In genomic region chr13:43616551-43616950, GRCm38 (mm10) we compare ENCODE assay signal across 8 mouse cellular contexts. TPM values are rescaled to one million over a fixed set of nuclear protein-coding genes. Genes with fewer than 3 reads are reported as not detected.
DNase-seq lines count a peak whose midpoint lies in the region; ATAC-seq and TF ChIP-seq lines count a peak whose summit lies in the region.

No protein-coding gene starts in this region.

- H3K9me3 ChIP-seq in kidney, embryonic 14.5 days (ENCODE audit: control insufficient read depth, low read length) = no peaks in the 10 kb centered on the region
- H3K9me3 ChIP-seq in hindbrain, postnatal 0 days (ENCODE audit: low read length) = no peaks in the 10 kb centered on the region

- no peak overlapping the region for H3ac ChIP-seq in myocyte (ENCODE audit: control insufficient read depth, insufficient read length)

- peaks cover 11% of the 10 kb centered on the region for H3K27me3 ChIP-seq in kidney, embryonic 14.5 days (ENCODE audit: control insufficient read depth, insufficient read depth, low read length)
- no peaks in the 10 kb centered on the region for H3K27me3 ChIP-seq in hindbrain, postnatal 0 days (ENCODE audit: insufficient read depth, low read length)
- peaks cover 17% of the 10 kb centered on the region for H3K27me3 ChIP-seq in myocyte (ENCODE audit: control insufficient read depth, insufficient read depth, insufficient read length)

- H3K4me2 ChIP-seq in kidney, embryonic 14.5 days (replicated peaks; ENCODE audit: low read depth, low read length) = peak overlapping the region; percentile 98
- H3K4me2 ChIP-seq in hindbrain, postnatal 0 days (ENCODE audit: low read depth, low read length) = peak overlapping the region; percentile 86
- H3K4me2 ChIP-seq in myocyte (ENCODE audit: low read depth) = peak overlapping the region; percentile 90

- H3K9ac ChIP-seq in kidney, embryonic 14.5 days (ENCODE audit: low read depth, low read length) = peak overlapping the region; percentile 74; the same call in 1 of the 2 replicates
- peak overlapping the region; percentile 74; the same call in 1 of the 2 replicates for H3K9ac ChIP-seq in hindbrain, postnatal 0 days (replicated peaks; ENCODE audit: low read length)

- no peak for DNase-seq in kidney, adult 18-20 months
- DNase-seq in cerebellum, postnatal 25 days = peak; percentile 73
- DNase-seq in hindbrain, postnatal 0 days (ENCODE audit: low spot score) = no peak
- no peak for DNase-seq in thymus, postnatal 36 days

- no peaks in the 10 kb centered on the region for H3K79me2 ChIP-seq in myocyte (ENCODE audit: control insufficient read depth, insufficient read depth)

- H3K4me1 ChIP-seq in kidney, embryonic 14.5 days (ENCODE audit: control insufficient read depth, insufficient read depth, low read length) = 0 out of 2 replicates have a peak, but pooled peaks cover 5% of the 10 kb centered on the region
- no peaks in the 10 kb centered on the region for H3K4me1 ChIP-seq in hindbrain, postnatal 0 days (ENCODE audit: insufficient read depth, low read length)

- no peak for TF ChIP-seq CTCF in hindbrain, postnatal 0 days (IDR thresholded peaks at IDR 0.05; ENCODE audit: low read depth)

- ATAC-seq in kidney, embryonic 14.5 days (ENCODE audit: low FRiP score, low TSS enrichment) = no peak
- ATAC-seq in hindbrain, postnatal 0 days = no peak
- ATAC-seq in megakaryocyte progenitor cell, adult 5-6 weeks (replicated peaks; ENCODE audit: poor library complexity) = no peak
- ATAC-seq in granulocyte monocyte progenitor cell, adult 5-6 weeks (replicated peaks; ENCODE audit: poor library complexity, severe bottlenecking) = no peak

- no peak overlapping the region for H3K27ac ChIP-seq in kidney, embryonic 14.5 days (ENCODE audit: low read depth, low read length)
- no peak overlapping the region for H3K27ac ChIP-seq in hindbrain, postnatal 0 days

- H3K36me3 ChIP-seq in kidney, embryonic 14.5 days (ENCODE audit: control insufficient read depth, insufficient read depth, low read length) = no peaks in the 10 kb centered on the region
- no peaks in the 10 kb centered on the region for H3K36me3 ChIP-seq in hindbrain, postnatal 0 days (ENCODE audit: insufficient read depth, low read length)
- H3K36me3 ChIP-seq in myocyte (ENCODE audit: control insufficient read depth, insufficient read depth) = no peaks in the 10 kb centered on the region

- 41% methylated on average over 6 of the region's 6 CpGs for WGBS in kidney, embryonic 14.5 days
- 6% methylated on average over 6 of the region's 6 CpGs for WGBS in hindbrain, postnatal 0 days

- TF ChIP-seq POLR2A in myocyte (IDR thresholded peaks at IDR 0.05; ENCODE audit: insufficient read length, low read depth) = no peak

- H3K4me3 ChIP-seq in kidney, embryonic 14.5 days (ENCODE audit: low read length) = peak overlapping the region; percentile 75
- peak overlapping the region; percentile 76 for H3K4me3 ChIP-seq in hindbrain, postnatal 0 days (ENCODE audit: low read length)
- no peak overlapping the region for H3K4me3 ChIP-seq in myocyte

TF ChIP-seq in myocyte, 11 proteins besides CTCF, POLR2A, EP300 and RAD21:
- no peak for TF ChIP-seq MYOG (IDR thresholded peaks at IDR 0.05; ENCODE audit: control insufficient read depth in 1 of 3, insufficient read depth in 1 of 3, insufficient read length in 2 of 3, low read depth in 2 of 3)

RNA-seq across cellular contexts. Expression of gene Rnf182, which starts 1.0 kb away (rescaled TPM):
- 1.5 and 1.9 TPM in 2 replicates for polyA plus RNA-seq in kidney, embryonic 14.5 days (2014; fragmentation: Nextera tagmentation; extraction: Ambion mirVana)
- total RNA-seq in hindbrain, postnatal 0 days (2014; rRNA removed) = 7.5 and 10.0 TPM in 2 replicates
- polyA plus RNA-seq in hindbrain, postnatal 0 days (2015; fragmentation: Nextera tagmentation; extraction: Ambion mirVana) = 20.7 and 26.2 TPM in 2 replicates
- not detected for polyA plus RNA-seq in myocyte (2012; fragmentation: generic; extraction: Trizol)
- not detected in 2 replicates for total RNA-seq in megakaryocyte progenitor cell, adult 5-6 weeks (2015)
- total RNA-seq in megakaryocyte progenitor cell, adult 5-6 weeks (2017) = not detected in 2 replicates
- total RNA-seq in granulocyte monocyte progenitor cell, adult 5-6 weeks (2014; fragmentation: Nextera tagmentation) = not detected in 2 replicates
- not detected in 2 replicates for total RNA-seq in granulocyte monocyte progenitor cell, adult 5-6 weeks (2017)

RNA-seq across cellular contexts. Expression of gene Mcur1, which starts 56.6 kb away (rescaled TPM):
- 12.8 and 21.5 TPM in 2 replicates for polyA plus RNA-seq in kidney, embryonic 14.5 days (2014; fragmentation: Nextera tagmentation; extraction: Ambion mirVana)
- 9.3 and 12.4 TPM in 2 replicates for total RNA-seq in hindbrain, postnatal 0 days (2014; rRNA removed)
- polyA plus RNA-seq in hindbrain, postnatal 0 days (2015; fragmentation: Nextera tagmentation; extraction: Ambion mirVana) = 8.0 and 8.4 TPM in 2 replicates
- polyA plus RNA-seq in myocyte (2012; fragmentation: generic; extraction: Trizol) = 5.7 TPM
- 16.0 and 18.8 TPM in 2 replicates for total RNA-seq in megakaryocyte progenitor cell, adult 5-6 weeks (2015)
- total RNA-seq in megakaryocyte progenitor cell, adult 5-6 weeks (2017) = 13.7 and 13.8 TPM in 2 replicates
- 17.1 and 19.3 TPM in 2 replicates for total RNA-seq in granulocyte monocyte progenitor cell, adult 5-6 weeks (2014; fragmentation: Nextera tagmentation)
- 12.4 TPM in 2 replicates for total RNA-seq in granulocyte monocyte progenitor cell, adult 5-6 weeks (2017)

Comparison
In these comparisons a context has a peak if more than half of its experiments do, and no peak if none do; other contexts are left out.
1. DNase-seq: peak in cerebellum, postnatal 25 days (2 of 2); none in kidney, adult 18-20 months (single experiment), hindbrain, postnatal 0 days (single experiment) and thymus, postnatal 36 days (0 of 2).
2. Peak in every context shown above with its lines, with median percentiles within 50 percentile points of each other: H3K4me2 ChIP-seq.